In genomic region chr8:71672168-71672735, GRCm38 (mm10) we compare ENCODE assay signal across 8 mouse cellular contexts. TPM values are rescaled to one million over a fixed set of nuclear protein-coding genes. Genes with fewer than 3 reads are reported as not detected.
DNase-seq lines count a peak whose midpoint lies in the region; ATAC-seq and TF ChIP-seq lines count a peak whose summit lies in the region.

No protein-coding gene starts in this region.

- H3K9ac ChIP-seq in heart, embryonic 15.5 days, result no peak overlapping the region
- H3K9ac ChIP-seq in hindbrain, embryonic 16.5 days (ENCODE audit: low read depth, low read length), result peak overlapping the region; percentile 84
- H3K9ac ChIP-seq in midbrain, embryonic 15.5 days, result peak overlapping the region; percentile 85

- no peak for ATAC-seq in heart, embryonic 15.5 days (replicated peaks; ENCODE audit: insufficient number of reproducible peaks, insufficient read depth, low FRiP score, low read depth)
- ATAC-seq in hindbrain, embryonic 16.5 days, result no peak
- no peak for ATAC-seq in midbrain, embryonic 15.5 days (replicated peaks)

- TF ChIP-seq CTCF in cortical plate, adult 2 months (IDR thresholded peaks at IDR 0.05; ENCODE audit: extremely low read depth, insufficient read depth, low read length), result no peak

- TF ChIP-seq POLR2A in cortical plate, adult 2 months (IDR thresholded peaks at IDR 0.05; ENCODE audit: extremely low read depth, insufficient read depth, low read length), result no peak

- peak overlapping the region; percentile 61; the same call in 1 of the 2 replicates for H3K4me3 ChIP-seq in heart, embryonic 15.5 days
- peak overlapping the region; percentile 98; the same call in 1 of the 2 replicates for H3K4me3 ChIP-seq in cortical plate, adult 2 months (ENCODE audit: insufficient read depth, low read length)
- peak overlapping the region; percentile 92 for H3K4me3 ChIP-seq in hindbrain, embryonic 16.5 days (ENCODE audit: low read length)
- H3K4me3 ChIP-seq in midbrain, embryonic 15.5 days, result peak overlapping the region; percentile 96

- H3K27me3 ChIP-seq in heart, embryonic 15.5 days, result peaks cover 10% of the 10 kb centered on the region; the same call in 1 of the 2 replicates
- no peaks in the 10 kb centered on the region; the same call in 1 of the 2 replicates for H3K27me3 ChIP-seq in hindbrain, embryonic 16.5 days (replicated peaks; ENCODE audit: control insufficient read depth, insufficient read depth, low read length)
- H3K27me3 ChIP-seq in midbrain, embryonic 15.5 days (replicated peaks), result no peaks in the 10 kb centered on the region

- H3K4me1 ChIP-seq in heart, embryonic 15.5 days (replicated peaks), result peaks cover 50% of the 10 kb centered on the region
- H3K4me1 ChIP-seq in cortical plate, adult 2 months (ENCODE audit: control insufficient read depth, insufficient read depth, low read length), result peaks cover 15% of the 10 kb centered on the region
- H3K4me1 ChIP-seq in hindbrain, embryonic 16.5 days (ENCODE audit: control insufficient read depth, insufficient read depth, low read depth, low read length), result peaks cover 35% of the 10 kb centered on the region
- H3K4me1 ChIP-seq in midbrain, embryonic 15.5 days, result peaks cover 54% of the 10 kb centered on the region

- H3K9me3 ChIP-seq in heart, embryonic 15.5 days (replicated peaks), result no peaks in the 10 kb centered on the region
- no peaks in the 10 kb centered on the region for H3K9me3 ChIP-seq in hindbrain, embryonic 16.5 days (ENCODE audit: control insufficient read depth, low read length)
- no peaks in the 10 kb centered on the region for H3K9me3 ChIP-seq in midbrain, embryonic 15.5 days

- 65% methylated on average over 6 of the region's 6 CpGs for WGBS in heart, embryonic 15.5 days
- 56% methylated on average over 6 of the region's 6 CpGs for WGBS in hindbrain, embryonic 16.5 days
- WGBS in midbrain, embryonic 15.5 days, result 61% methylated on average over 6 of the region's 6 CpGs

- peak overlapping the region; percentile 66; the same call in 1 of the 2 replicates for H3K27ac ChIP-seq in heart, embryonic 15.5 days
- peak overlapping the region; percentile 91; the same call in 1 of the 2 replicates for H3K27ac ChIP-seq in cortical plate, adult 2 months (ENCODE audit: insufficient read depth, low read length)
- H3K27ac ChIP-seq in hindbrain, embryonic 16.5 days (ENCODE audit: low read depth, low read length), result peak overlapping the region; percentile 86
- H3K27ac ChIP-seq in midbrain, embryonic 15.5 days, result peak overlapping the region; percentile 96

- no peak for DNase-seq in heart, adult 9 months (ENCODE audit: low spot score in 2 of 2)
- no peak for DNase-seq in gastrocnemius, adult 18-20 months (ENCODE audit: low spot score)
- DNase-seq in thymus, postnatal 0 days (ENCODE audit: low spot score), result no peak
- no peak for DNase-seq in kidney, adult 8-10 months

- no peaks in the 10 kb centered on the region for H3K36me3 ChIP-seq in heart, embryonic 15.5 days
- no peaks in the 10 kb centered on the region for H3K36me3 ChIP-seq in hindbrain, embryonic 16.5 days (ENCODE audit: control insufficient read depth, insufficient read depth, low read length)
- H3K36me3 ChIP-seq in midbrain, embryonic 15.5 days (replicated peaks), result no peaks in the 10 kb centered on the region

- peak overlapping the region; percentile 100 for H3K4me2 ChIP-seq in heart, embryonic 15.5 days
- peak overlapping the region; percentile 81 for H3K4me2 ChIP-seq in hindbrain, embryonic 16.5 days (ENCODE audit: low read length)
- H3K4me2 ChIP-seq in midbrain, embryonic 15.5 days, result peak overlapping the region; percentile 87

RNA-seq across cellular contexts. Expression of gene Unc13a, which starts 0.7 kb away (rescaled TPM):
- polyA plus RNA-seq in heart, embryonic 15.5 days (2015; fragmentation: Nextera tagmentation; extraction: Ambion mirVana), result 0.49 and 0.75 TPM in 2 replicates
- polyA plus RNA-seq in cortical plate, adult 2 months (2012; rRNA removed), result 199 and 221 TPM in 2 replicates
- polyA plus RNA-seq in hindbrain, embryonic 16.5 days (2015; fragmentation: Nextera tagmentation; extraction: Ambion mirVana), result 22.4 and 23.1 TPM in 2 replicates
- polyA plus RNA-seq in midbrain, embryonic 15.5 days (2015; fragmentation: Nextera tagmentation; extraction: Ambion mirVana), result 26.9 and 27.4 TPM in 2 replicates
- total RNA-seq in gastrocnemius, adult 18-20 months (2021), result not detected
- polyA plus RNA-seq in thymus, postnatal 0 days (2015; fragmentation: Nextera tagmentation; extraction: Ambion mirVana), result 0.58 and 0.68 TPM in 2 replicates

RNA-seq across cellular contexts. Expression of gene Jak3, which starts 3.8 kb away (rescaled TPM):
- polyA plus RNA-seq in heart, embryonic 15.5 days (2015; fragmentation: Nextera tagmentation; extraction: Ambion mirVana), result 6.9 and 11.4 TPM in 2 replicates
- polyA plus RNA-seq in cortical plate, adult 2 months (2012; rRNA removed), result 6.0 and 6.1 TPM in 2 replicates
- 7.3 and 8.1 TPM in 2 replicates for polyA plus RNA-seq in hindbrain, embryonic 16.5 days (2015; fragmentation: Nextera tagmentation; extraction: Ambion mirVana)
- polyA plus RNA-seq in midbrain, embryonic 15.5 days (2015; fragmentation: Nextera tagmentation; extraction: Ambion mirVana), result 5.2 and 5.8 TPM in 2 replicates
- 1 to 10 TPM; 1.4 to 2.2 TPM for total RNA-seq in gastrocnemius, adult 18-20 months (2021)
- 17.0 and 20.3 TPM in 2 replicates for polyA plus RNA-seq in thymus, postnatal 0 days (2015; fragmentation: Nextera tagmentation; extraction: Ambion mirVana)

RNA-seq across cellular contexts. Expression of gene Insl3, which starts 16.8 kb away (rescaled TPM):
- 1.7 and 3.8 TPM in 2 replicates for polyA plus RNA-seq in heart, embryonic 15.5 days (2015; fragmentation: Nextera tagmentation; extraction: Ambion mirVana)
- polyA plus RNA-seq in cortical plate, adult 2 months (2012; rRNA removed), result 1.4 and 1.6 TPM in 2 replicates
- polyA plus RNA-seq in hindbrain, embryonic 16.5 days (2015; fragmentation: Nextera tagmentation; extraction: Ambion mirVana), result 1.2 and 1.5 TPM in 2 replicates
- polyA plus RNA-seq in midbrain, embryonic 15.5 days (2015; fragmentation: Nextera tagmentation; extraction: Ambion mirVana), result 0.37 and 1.5 TPM in 2 replicates
- total RNA-seq in gastrocnemius, adult 18-20 months (2021), result under 1 TPM; 0.78 TPM
- 3.7 and 6.7 TPM in 2 replicates for polyA plus RNA-seq in thymus, postnatal 0 days (2015; fragmentation: Nextera tagmentation; extraction: Ambion mirVana)

RNA-seq across cellular contexts. Expression of gene B3gnt3, which starts 29.3 kb away (rescaled TPM):
- polyA plus RNA-seq in heart, embryonic 15.5 days (2015; fragmentation: Nextera tagmentation; extraction: Ambion mirVana), result 3.4 and 4.0 TPM in 2 replicates
- polyA plus RNA-seq in cortical plate, adult 2 months (2012; rRNA removed), result 0.74 and 0.86 TPM in 2 replicates
- polyA plus RNA-seq in hindbrain, embryonic 16.5 days (2015; fragmentation: Nextera tagmentation; extraction: Ambion mirVana), result 0.44 and 0.62 TPM in 2 replicates
- 0.27 and 0.36 TPM in 2 replicates for polyA plus RNA-seq in midbrain, embryonic 15.5 days (2015; fragmentation: Nextera tagmentation; extraction: Ambion mirVana)
- 1 to 10 TPM; 1.7 to 2.4 TPM for total RNA-seq in gastrocnemius, adult 18-20 months (2021)
- 2.1 and 2.7 TPM in 2 replicates for polyA plus RNA-seq in thymus, postnatal 0 days (2015; fragmentation: Nextera tagmentation; extraction: Ambion mirVana)

RNA-seq across cellular contexts. Expression of gene Fcho1, which starts 53.3 kb away (rescaled TPM):
- polyA plus RNA-seq in heart, embryonic 15.5 days (2015; fragmentation: Nextera tagmentation; extraction: Ambion mirVana), result 1.9 and 13.2 TPM in 2 replicates
- polyA plus RNA-seq in cortical plate, adult 2 months (2012; rRNA removed), result 218 and 247 TPM in 2 replicates
- polyA plus RNA-seq in hindbrain, embryonic 16.5 days (2015; fragmentation: Nextera tagmentation; extraction: Ambion mirVana), result 78.6 and 89.5 TPM in 2 replicates
- polyA plus RNA-seq in midbrain, embryonic 15.5 days (2015; fragmentation: Nextera tagmentation; extraction: Ambion mirVana), result 96.0 and 102 TPM in 2 replicates
- total RNA-seq in gastrocnemius, adult 18-20 months (2021), result not detected
- polyA plus RNA-seq in thymus, postnatal 0 days (2015; fragmentation: Nextera tagmentation; extraction: Ambion mirVana), result 123 and 127 TPM in 2 replicates

Comparison
In these comparisons a context has a peak if more than half of its experiments do, and no peak if none do; other contexts are left out.
1. RNA of gene Unc13a, which starts 0.7 kb away (polyA plus RNA-seq): 199 to 221 TPM in cortical plate, adult 2 months, 26.9 to 27.4 TPM in midbrain, embryonic 15.5 days and 22.4 to 23.1 TPM in hindbrain, embryonic 16.5 days; 0.58 to 0.68 TPM in thymus, postnatal 0 days and 0.49 to 0.75 TPM in heart, embryonic 15.5 days; every median in the first group is over 10 times any median in the second.
2. Peak in every context shown above with its lines, with median percentiles within 50 percentile points of each other: H3K27ac ChIP-seq, H3K4me2 ChIP-seq and H3K4me3 ChIP-seq.